Mouse (Mus musculus) bone marrow, adult 2 months (tissue): ENCODE data around the gene Trappc3.

Experiments
- CTCF ChIP-seq: fragments of 200-500 bp; IDR thresholded peaks from 2 replicates; pipeline ENCODE4 v1.5.1; 2011; ENCODE audit warnings: low read length, control low read depth; ENCODE audit not compliant: control insufficient read depth, insufficient read depth
- POLR2A ChIP-seq: fragments of 200-500 bp; IDR thresholded peaks from 2 replicates; pipeline ENCODE4 v1.6.1; 2011; ENCODE audit warnings: low read depth, mild to moderate bottlenecking, control low read depth, low read length, borderline replicate concordance; ENCODE audit not compliant: control insufficient read depth

GRCm38 (mm10) chr4:126217771-126218170 lies 44.4 kb upstream of the Trappc3 start:
- TF ChIP-seq POLR2A (no peak), CTCF (no peak)
